Mouse (Mus musculus): ENCODE data around the gene Spryd7.
"Not testable (repeated sequence)": the region's sequence is repeated elsewhere in the genome, so short reads cannot be mapped to it uniquely, and the experiment has no call there.

Spryd7 gene

DNA sequence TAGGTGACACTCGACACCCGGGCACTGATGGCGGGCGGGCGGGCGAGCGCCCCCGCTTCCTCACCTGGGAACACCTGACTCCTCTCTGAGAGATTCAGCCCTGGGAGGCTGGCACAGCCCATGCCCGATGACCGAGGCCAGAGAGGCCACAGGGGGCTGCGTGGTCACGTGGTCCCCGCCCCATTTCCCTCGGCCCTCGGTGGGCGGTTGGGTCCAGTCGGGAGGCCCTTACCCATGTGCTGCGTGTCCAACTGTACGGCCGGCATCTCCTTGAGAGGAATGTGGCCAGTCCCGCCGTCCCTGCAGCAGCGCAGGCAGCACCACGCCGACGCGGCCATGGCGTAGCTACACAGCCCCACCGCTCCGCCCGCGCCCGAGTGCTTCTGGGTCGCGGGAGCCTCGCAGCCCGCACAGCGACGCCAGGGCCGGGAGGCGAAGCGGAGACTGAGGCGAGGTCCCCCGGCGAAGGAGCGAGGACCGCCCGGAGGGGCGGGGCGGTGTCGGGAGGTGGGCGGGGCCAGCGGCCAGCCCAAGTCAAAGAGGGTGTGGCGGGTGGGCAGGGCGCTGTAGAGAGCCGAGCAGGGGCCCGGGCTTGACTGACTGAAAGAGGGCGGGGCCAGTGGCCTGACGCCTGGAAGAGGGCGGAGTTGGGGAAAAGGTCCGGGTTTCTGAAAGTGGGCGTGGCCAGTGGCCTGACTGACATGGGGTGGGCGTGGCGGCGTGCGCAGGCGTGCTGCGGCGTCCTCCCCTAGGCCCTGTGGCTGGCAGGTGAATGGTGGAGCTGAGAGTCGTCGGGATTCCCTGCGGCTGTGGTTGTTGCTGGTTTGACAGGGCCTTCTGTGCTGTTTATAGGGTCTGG, at the start of gene Spryd7:
Gene Spryd7, minus strand, starts transcription at position 598 of the 859 bp plus-strand sequence.
- CTCF ChIA-PET = interaction anchor here (0.6 kb wide), 1 partner anchor 95 kb away, joined by 3 read pairs; no protein-coding TSS in a partner anchor

DNA sequence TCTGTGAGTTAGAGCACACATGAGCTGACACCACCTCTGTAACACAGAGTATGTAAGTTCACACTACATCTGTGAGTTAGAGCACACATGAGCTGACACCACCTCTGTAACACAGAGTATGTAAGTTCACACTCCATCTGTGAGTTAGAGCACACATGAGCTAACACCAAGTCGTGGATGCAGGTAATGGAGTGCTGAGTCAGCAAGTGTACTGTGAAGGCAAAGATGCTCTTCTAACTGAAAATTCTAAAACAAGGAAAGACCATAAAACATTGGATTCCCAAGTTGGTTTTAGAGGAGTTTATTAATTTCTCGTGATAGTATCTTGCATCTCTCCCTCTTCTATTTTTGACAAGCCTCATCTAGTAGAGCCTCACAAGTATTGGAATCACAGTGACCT, 49.4 kb upstream of the Spryd7 start:
- CTCF ChIA-PET = not testable (repeated sequence)

DNA sequence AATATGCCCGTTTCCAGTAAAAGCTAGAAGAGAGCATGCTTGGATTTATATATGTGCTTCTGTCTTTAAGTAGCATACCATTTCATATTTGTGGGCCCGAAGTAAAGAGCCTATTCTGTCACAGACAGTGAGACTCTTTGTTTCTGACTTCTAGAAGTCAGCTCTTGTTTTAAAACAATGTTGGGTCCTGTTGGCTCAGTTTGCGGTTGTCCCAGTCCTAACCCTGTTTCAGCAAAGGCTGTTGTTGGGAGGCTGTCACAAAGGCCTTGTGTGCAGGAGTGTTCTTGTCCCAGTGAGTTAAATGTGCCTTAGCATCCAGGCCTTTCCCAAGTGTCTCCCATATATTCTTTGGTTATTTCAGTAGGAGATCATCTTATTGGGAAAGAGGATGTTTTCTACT, 47.4 kb upstream of the Spryd7 start:
- CTCF ChIA-PET = interaction anchor here (0.7 kb wide), 1 partner anchor 13 kb away, joined by 3 read pairs; no protein-coding TSS in a partner anchor

DNA sequence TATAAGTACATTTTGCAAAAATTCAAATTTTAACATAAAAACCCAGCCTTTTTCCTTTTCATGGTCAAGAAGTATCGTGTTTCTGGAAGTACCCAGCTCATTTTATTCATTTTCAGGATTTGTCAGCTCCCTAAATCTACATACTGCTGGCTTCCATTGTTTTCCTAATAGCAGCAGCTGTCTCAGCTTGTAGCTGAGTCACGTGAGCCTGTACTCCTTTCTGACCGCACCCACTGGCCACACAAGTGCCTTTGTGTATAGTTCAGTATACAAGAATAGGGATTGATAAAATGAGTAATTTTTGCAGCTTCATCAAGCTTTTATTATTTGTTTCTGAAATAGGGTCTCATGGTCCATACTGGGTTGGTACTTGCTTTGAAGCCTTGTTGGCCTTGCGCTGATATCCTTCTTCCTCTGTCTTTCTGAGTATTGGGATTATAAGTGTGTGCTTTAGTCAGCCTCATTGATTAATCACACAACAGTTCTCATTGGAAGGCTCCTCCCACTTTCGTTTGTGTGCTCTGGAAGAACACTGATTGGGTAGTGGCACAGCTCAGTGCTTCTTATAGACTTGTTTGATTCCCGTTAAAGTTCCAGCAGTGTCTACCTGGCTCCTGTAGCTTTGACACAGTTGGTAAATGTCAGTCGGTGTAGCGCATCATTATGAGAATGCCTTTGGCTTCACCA, 46.5 kb upstream of the Spryd7 start:
- CTCF ChIA-PET = no interaction called here

DNA sequence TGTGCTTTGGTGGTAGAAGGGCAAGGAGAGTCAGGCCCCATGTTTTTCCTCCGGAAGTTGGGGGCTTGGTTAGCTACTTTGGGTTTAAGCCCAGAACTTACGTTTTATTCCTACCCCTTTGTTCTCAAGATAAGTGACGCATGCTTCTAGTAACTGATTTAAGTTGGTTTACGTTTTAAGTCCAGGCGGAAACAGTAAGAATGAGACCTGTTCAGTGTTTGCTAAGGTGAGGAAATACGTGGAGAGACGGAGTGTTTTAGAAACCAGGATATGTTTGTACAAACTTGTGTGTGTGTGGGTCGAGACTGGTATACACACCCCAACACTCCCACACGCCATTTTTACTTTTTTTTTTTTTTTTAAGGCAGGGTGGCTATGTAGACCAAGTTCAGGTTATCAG, 44.7 kb upstream of the Spryd7 start:
- CTCF ChIA-PET = no interaction called here

DNA sequence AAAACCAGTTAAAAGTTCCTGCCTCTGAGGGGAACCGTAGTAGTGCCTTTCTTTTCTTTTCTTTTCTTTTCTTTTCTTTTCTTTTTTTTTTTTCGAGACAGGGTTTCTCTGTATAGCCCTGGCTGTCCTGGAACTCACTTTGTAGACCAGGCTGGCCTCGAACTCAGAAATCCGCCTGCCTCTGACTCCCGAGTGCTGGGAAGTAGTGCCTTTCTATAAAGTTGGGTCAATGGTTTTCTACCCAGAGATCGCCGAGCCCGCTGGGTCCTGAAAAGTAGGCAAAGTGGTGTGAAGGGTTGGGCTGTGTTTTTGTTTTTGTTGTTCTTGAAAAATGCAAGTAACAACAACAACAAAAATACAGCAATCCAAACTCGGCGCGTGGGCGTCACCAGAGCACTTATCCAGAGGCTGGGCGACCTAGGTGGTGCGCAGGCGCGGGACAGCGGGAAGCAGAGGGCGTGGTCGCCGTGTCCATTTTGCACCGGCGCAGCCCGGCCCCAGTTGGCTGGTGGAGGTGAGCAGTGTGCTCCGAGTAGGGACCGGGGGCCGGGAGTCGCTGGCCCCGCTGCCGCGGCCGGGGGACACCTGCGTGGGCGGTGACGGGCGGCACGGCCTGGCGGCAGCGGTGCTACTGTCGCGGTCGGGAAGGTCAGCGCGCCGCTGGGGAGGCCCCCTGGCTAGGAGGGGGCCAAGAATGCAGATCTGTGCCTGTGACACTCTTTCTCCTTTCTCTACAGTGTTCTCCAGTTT, 42.5 kb upstream of the Spryd7 start:
- CTCF ChIA-PET = no interaction called here

DNA sequence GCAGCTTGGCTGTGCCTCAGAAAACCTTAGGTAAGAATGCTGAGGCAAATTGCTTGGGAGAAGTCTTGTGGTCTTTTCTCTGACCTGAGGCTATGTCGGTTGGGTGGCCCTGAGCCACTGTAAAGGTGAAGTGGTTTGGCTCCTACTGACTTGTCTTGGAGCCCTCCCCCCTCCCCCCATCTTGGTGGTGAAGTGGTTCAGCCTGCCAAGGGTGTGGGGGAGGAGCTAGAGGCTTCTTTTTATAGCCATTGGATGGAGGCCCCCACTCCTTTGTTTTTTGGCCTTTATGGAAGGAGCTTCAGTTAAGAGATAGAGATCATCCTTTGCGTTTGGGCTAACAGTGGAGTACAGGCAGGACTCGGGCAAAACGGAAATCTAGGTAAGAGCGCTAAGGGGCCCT, 41.3 kb upstream of the Spryd7 start, which contains the start of gene Trim13:
Gene Trim13, plus strand, starts transcription at position 280 of the 400 bp plus-strand sequence.
- CTCF ChIA-PET = no interaction called here

DNA sequence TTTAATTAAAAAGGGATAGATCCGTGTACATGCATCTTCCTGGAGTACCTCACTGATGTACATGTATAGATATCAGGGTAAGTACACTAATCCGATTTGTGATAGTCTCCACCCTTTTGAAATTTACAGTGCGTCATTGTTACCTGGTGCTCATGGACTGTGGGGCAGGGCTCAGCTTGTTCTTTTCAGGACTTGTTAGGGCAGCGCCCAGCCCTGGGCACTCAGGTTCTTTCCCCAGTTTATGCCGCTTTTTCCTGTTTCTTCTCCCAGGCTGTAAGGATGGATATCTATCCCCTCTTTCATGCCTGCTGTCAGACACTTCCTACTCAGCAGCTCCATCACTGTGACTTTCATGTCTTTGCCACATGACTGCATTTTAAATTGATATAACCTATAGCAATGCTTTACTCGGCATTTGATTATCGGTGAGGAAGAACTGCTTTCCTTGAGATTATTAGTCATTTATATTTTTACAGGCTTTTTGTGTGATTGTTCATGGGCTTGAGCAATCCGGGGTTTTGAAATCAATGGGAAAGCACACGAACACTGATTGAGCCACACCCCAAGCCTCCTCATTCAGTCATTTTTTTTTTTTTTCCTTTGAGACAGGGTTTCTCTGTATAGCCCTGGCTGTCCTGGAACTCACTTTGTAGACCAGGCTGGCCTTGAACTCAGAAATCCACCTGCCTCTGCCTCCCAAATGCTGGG, 40.2 kb upstream of the Spryd7 start:
- CTCF ChIA-PET = no interaction called here

DNA sequence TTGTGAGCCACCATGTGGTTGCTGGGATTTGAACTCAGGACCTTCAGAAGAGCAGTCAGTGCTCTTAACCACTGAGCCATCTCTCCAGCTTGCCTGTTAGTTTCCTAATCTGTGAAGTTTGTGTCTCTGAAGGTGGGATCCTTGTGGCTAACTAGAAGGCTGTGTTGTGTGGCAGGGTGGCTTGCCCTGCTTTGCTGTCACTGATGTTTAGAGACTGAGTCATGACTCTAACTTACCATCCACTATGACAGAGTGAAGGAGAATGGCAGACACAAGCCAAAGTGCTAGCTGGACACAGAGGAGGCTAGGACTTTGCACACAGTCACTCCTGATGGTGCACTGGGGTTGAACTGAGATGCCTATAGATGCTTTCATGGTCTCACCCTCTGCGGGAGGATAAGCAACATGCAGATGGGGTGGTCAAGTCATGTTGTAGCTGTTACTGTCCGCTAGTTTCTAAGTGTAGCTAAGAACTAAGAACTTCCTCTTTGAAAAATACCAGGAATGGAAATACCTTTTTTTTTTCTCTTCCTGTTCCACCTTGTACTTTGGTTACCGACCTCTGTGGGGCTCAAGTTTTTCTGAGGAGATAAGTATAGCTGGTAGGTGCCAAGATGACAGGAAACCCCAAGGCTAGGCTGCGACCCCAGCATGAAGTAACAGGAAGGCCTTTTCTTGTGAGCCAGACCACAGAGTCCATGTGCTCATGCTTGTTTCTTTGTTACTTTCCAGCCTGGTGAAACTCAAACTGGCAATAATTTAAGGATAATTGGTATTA, 32.8 kb upstream of the Spryd7 start:
- CTCF ChIA-PET = interaction anchor here (1.1 kb wide), 1 partner anchor 20 kb away, joined by 5 read pairs; no protein-coding TSS in a partner anchor

DNA sequence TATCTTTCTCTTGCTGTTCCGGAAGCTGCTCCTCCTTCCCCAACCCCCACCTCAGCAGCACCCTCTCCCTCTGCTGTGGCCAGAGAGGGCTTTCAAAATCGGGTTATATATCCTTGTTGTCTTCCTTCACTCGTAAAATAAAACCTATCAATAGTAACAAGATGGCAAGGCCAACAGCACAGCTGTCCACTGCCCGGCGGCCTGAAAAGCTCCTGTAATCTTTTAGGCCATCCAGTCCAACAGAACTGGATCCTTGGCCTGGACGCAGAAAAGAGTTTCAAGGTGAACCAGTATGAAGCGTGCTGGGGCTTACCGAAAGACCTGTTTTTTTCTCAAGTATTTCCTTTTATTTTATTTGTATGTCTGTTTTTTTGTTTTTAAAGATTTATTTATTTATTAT, 19.3 kb upstream of the Spryd7 start:
- CTCF ChIA-PET = interaction anchor here (0.5 kb wide), 1 partner anchor 469 kb away, joined by 3 read pairs; no protein-coding TSS in a partner anchor

DNA sequence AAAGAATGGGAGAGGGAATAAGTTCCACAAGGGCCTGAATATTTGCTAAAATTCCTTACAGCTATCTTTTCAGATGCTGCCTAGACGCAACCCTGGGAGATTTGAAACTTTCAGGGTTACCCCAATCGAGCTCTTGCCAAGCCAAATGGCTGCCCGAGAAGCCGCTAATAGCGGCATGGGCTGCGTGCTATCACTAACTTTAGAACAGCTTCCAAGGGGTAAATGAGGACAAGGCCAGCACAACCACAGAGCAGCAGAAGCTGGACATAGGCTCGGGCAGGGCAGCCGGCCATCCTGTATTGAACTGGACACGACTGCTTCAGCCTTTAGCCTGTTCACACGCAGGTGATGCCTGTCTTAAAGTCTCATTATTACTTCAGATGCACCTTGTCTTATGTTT, 18.4 kb upstream of the Spryd7 start:
- CTCF ChIA-PET = no interaction called here

DNA sequence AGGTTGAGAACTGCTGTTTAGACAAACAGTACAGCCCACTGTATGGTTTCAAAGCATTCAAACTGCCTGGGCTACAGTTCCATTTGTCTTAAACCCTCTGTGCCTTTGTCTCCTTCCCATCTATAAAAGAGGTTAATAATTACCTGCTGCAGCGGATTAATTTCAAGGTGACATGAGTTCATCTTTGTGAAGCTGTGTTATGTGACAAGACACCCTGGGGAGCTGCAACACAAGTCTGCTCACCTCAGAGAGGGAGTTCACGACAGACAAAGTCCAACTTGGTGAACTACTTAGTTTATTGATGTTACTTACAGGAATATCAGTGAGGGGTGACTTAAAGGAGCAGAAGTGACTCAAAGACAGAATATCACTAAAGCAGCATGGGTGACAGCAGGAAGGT, 15.4 kb upstream of the Spryd7 start:
- CTCF ChIA-PET = interaction anchor here (1.4 kb wide), 1 partner anchor 470 kb away, joined by 4 read pairs; no protein-coding TSS in a partner anchor

DNA sequence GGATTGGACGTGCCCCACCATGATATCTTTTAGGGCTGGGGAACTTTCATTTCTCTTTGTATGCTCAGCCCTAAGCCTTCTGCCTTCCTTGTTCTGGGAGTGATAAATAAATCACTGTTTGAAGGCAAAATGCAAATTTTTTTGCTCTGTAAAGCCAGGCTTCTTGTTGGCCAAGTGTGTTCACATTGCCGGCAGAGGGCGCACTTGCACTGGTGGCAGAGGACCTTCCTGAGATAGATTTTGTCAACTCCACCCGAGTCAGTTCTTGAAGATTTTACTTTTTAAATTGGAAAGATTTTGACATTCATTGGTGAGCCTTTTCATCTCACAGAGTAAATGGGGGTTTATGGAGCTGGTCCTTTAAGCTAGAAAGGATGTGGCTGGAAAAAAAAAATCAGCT, 14.7 kb upstream of the Spryd7 start:
- CTCF ChIA-PET = interaction anchor here (0.7 to 1.4 kb wide), 2 partner anchors 471 to 474 kb away, joined by 4 read pairs; no protein-coding TSS in a partner anchor

DNA sequence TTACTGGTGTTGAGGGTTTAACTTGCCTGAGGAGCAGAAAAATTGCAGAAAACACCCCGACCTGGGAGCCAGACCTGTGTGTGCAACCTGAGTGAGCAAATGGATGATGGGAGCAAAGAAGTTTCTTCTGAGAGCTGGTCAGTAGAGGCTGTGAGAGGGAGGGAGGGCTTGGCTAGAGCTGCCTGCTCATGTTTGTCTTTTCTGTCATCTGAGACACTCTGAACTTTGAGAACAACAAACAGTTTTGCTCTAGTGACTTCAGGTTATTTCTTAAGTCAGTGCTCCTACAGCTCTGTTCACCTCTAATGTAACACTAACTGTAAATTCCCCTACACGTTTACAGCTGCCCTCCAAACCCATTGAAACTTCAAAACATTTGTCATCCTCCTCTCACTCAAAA, 12.7 kb upstream of the Spryd7 start:
- CTCF ChIA-PET = interaction anchor here (0.6 kb wide), 2 partner anchors 376 to 663 kb away, joined by 3 to 13 read pairs; no protein-coding TSS in a partner anchor

DNA sequence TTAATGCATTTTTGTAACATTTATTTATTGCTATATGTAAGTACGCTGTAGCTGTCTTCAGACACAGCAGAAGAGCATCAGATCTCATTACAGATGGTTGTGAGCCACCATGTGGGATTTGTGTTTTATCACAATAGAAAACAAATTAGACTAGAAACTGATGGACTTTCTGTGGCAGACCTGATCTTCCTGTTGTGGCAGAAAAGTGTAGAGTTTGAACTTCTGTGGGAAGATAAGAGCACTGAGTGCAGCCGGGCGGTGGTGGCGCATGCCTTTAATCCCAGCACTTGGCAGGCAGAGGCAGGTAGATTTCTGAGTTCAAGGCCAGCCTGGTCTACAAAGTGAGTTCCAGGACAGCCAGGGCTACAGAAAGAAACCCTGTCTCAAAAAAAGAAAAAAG, 9.5 kb upstream of the Spryd7 start:
- CTCF ChIA-PET = interaction anchor here (0.6 kb wide), 2 partner anchors 11 to 165 kb away, joined by 3 to 4 read pairs; no protein-coding TSS in a partner anchor

DNA sequence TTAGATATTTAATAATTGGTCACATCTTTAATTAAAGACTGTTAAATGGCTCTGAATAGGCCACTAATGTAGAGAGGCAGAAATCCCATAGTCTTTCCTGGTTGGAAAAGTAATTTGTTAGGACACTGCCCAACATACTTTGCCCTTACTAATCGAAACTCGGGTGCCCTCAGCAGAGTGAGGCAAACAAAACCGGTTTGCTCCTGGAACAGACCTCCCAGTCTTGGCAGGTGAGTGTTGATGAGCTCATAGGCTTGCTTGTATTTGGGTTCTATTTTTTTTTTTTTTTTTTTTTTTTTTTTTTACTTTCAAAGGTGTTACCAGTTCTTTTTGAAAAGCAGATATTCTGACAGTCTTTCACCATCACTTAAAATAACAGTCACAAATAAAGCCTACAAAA, 3.2 kb upstream of the Spryd7 start:
- CTCF ChIA-PET = no interaction called here

DNA sequence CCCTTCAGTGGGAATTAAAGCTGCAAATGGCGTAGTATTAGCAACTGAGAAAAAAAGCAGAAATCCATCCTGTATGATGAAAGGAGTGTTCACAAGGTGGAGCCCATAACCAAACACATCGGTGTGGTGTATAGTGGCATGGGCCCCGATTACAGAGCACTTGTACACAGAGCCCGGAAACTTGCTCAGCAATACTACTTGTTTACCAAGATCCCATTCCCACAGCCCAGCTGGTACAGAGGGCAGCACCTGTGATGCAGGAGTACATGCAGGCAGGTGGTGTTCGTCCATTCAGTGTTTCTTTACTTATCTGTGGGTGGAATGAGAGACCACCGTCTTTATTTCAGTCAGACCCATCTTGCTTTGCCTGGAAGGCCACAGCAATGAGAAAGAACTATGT, 2.2 kb upstream of the Spryd7 start:
- CTCF ChIA-PET = no interaction called here

DNA sequence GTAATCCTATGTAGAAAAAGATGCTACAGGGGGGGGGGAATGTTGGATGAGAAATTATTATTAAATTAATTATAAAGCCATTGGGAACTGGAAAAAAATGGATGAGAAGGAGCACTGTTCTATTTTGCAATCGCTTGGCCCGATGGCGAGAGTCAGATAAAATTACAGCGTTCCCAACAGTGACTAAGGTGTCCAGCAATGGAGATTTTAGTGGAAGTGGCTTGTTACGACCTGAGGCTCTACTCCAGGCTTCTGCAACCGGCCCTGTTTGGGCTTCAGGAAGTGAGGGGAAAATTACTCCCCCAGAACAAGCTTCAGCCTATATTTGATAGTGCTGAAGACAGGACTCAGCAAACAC, 776 bp downstream of the Spryd7 start:
- CTCF ChIA-PET = no interaction called here

DNA sequence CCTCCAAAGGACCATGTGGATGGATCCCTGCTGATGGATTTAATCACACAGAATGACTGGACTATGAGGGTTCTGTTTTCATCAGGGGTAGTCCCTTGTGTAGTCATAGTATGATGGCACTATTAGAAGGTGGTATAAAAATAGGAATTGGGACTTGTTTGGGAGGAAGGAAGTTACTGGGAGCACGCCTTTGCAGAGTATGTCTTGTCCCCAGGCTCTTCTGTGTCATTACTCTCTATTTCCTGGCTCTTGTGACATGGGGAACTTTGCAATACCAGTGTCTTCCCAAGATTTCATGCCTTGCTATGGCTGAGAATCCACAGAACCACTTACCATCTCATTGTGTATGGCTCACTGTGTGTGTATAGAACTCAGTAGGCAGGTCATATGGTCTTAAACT, 8.1 kb downstream of the Spryd7 start:
- CTCF ChIA-PET = no interaction called here

DNA sequence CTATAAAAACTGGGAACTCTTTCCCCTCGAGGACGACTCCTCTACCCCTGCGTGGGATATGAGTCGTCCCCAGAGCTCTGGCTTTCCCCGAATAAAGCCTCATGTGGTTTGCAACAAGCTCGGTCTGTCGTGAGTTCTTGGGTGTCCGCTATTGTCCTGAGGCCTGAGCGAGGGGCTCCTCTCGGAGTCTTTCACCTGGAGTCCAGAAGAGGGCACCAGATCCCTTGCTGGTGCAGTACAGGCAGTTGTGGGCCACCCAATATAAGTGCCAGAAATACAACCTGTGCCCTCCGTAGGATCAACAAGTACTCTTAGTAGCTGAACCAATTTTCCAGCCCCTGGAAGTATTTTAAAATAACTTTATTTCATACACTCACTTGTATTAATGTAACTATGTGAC, 18.9 kb downstream of the Spryd7 start:
- CTCF ChIA-PET = interaction anchor here (0.7 kb wide), 1 partner anchor 206 kb away, joined by 3 read pairs; no protein-coding TSS in a partner anchor

Data from spleen, embryonic (tissue).